Mouse (Mus musculus): ENCODE data around the gene Faap24.

DNA sequence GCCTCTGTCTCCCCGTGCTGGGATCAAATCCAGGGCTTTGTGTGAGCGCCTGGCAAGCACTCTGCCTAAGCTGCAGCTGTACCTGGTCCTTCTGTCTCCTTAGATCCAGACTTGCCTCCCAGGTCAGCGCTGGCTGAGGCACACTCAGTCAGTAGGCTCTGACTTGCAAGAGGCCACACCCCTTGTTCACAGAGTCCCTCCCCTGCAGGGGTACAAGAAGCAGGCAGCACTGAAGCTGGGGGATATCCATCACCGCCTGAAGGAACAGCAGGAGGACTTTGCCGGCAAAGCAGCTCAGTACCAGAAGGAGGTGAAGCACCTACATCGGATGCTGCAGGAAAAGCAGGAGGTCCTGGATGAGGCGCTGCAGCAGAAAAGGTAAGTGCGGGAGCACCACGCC lies 38.6 kb upstream of the Faap24 start:
- TF ChIP-seq POLR2A (IDR thresholded peaks at IDR 0.05; ENCODE audit: extremely low read depth, insufficient read depth, low read length) (no peak), CTCF (IDR thresholded peaks at IDR 0.05; ENCODE audit: low read depth, low read length) (no peak)

Data from liver, adult 2 months (tissue).